Mouse (Mus musculus) 416B (cell line): ENCODE data around the gene Washc4.
"Not testable (repeated sequence)": the region's sequence is repeated elsewhere in the genome, so short reads cannot be mapped to it uniquely, and the experiment has no call there.

Experiments
- DNase-seq: peaks from one replicate; pipeline ENCODE4 v3.0.0; 2011; ENCODE audit warnings: low read depth

The Washc4 gene

DNA sequence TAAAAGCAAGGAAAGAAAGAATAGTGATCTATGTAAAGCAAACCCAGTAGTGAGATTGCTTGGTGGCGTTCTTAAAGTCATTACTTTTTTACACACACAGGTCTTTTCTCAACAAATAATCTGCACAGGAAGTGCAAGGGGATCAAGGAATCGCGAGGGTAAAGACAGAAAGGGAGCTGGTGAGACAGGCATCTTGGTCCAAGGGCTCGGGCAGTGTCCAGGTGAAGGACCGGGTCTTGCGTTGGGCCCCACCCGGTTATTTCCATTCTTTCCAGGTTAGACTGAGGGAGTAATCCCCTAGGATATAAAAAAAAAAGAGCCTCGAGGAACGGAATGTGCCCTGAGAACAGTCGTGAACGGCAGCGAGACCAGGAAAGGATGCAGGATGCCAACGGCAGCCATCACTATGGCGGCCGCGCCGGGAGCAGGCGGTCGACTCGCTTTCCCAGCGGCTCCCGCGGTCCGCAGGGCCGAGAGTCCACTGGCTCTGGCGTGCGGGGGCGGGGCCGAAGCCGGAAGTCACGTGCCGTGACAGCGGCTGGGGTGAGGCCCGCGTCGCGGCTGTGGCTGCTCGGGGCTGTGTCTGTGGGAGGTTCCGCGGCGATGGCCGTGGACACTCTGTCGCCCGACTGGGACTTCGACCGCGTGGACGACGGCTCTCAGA lies at the start of gene Washc4:
Gene Washc4 (plus strand): TSS at position 314 of the 664 bp plus-strand sequence.
- peak; percentile 85 for DNase-seq

- DNase-seq: no peak
Observed at GRCm38 (mm10) chr10:83497321-83497720, 46.2 kb upstream of the Washc4 start.

DNA sequence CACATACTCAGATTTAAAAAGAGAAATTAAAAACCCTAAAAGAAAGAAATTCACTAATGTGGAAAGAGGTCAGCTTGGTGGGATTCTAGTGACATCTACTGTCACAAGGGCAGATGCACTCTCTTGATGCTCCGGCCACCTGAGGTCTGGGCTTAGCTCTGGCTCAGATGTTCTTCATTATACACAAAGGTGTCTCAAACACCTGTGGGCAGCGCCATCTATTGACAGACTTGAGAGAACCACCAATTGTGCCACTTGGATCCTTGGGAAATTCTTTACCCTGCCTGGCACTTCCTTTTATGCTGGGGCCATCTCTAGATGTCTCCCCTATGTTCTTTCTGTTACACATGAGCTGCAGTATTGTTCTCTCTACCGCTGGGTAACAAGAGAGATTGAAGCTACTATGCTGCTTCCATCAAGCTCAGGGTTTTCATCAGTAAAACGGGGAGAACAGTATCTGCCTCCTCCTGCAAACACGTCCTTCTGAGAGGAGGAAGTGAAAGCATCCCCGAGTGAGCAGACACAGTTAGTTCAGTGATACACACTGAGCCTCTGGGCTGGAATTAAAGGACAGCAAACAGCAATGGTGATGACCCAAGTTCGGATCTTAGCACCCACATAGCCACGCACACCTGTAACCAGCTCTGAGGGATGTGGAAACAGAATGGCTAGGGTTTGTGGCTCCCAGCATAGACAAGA lies 34.4 kb upstream of the Washc4 start:
- peak; percentile 48 for DNase-seq

DNA sequence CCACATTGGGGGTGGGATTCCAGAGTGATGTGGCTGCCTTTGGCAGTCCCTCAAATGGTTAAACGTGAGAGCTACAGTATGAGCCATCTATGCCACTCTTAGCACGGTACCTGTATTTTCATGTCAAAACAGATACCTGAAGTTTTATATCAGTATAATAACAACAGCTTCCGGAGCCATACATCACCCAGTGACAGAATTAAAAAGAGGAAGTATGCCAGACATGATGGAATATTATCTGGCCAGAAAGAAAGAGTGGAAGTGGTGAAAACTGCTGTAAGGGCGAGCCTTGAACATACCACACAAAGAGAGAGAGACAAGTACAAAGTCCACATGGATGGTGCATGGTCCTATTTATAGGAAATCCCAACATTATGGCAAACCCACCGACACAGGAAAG lies 32.2 kb upstream of the Washc4 start:
- DNase-seq: peak; percentile 19

GRCm38 (mm10) chr10:83513736-83514135 lies 29.8 kb upstream of the Washc4 start:
- no peak for DNase-seq

DNA sequence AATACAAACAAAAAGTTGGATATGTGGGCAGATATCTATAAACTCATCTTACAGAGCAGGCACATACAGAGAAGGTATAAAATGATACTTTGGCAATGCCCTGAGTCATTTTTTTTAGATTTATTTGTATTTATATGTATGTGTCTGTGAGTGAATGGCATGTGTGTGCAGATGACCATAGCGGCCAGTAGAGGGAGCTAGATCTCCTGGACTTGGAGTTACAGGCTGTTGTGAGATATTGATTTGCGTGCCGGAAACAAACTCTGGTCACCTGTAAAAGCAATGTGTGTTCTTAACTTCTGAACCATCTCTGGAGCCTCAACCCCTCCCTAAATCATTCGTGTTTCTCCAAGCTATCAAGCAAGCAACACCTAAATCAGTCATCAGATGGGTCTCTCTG lies 22.6 kb upstream of the Washc4 start:
- DNase-seq: peak; percentile 47

DNA sequence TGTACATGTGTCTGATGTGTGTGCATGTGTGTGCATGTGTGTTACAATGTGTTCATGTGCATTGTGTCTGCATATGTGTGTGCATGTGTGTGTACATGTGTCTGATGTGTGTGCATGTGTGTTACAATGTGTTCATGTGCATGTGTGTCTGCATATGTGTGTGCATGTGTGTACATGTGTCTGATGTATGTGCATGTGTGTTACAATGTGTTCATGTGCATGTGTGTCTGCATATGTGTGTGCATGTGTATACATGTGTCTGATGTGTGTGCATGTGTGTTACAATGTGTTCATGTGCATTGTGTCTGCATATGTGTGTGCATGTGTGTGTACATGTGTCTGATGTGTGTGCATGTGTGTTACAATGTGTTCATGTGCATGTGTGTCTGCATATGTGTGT lies 19.3 kb upstream of the Washc4 start:
- DNase-seq: not testable (repeated sequence)

GRCm38 (mm10) chr10:83530384-83530967 lies 13.1 kb upstream of the Washc4 start:
- peak; percentile 80 for DNase-seq

DNA sequence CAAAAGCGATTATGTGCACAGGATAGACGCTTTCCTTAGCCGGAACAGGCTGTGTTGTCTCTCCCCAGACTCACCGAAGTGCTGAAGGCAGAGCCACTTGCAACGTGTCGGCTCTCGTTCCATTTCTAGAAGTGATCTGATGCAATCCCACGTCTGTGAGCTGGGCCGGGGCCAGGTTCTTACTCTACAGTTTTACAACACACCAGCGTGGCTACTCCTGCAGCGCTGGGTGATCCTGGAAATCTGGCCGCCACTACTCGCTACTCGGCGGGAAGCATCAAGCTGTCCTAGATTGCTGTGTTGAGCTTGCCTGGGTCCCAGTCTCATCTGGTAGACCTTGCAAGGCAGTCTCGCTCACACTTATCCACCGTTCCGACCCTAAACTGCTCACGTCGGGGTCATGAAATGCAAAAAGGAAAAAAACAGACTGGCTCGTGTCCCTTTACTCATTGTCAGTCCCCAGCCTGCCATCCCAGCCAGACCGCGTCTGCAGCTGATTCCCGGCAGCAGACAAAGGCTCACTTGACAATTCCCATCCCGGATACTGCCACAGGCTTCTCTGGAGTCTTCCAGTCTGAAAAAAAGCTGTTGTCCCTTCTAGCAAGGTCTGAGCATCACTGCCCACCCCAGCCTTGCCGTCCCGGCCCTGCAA lies 10.2 kb upstream of the Washc4 start:
- DNase-seq: no peak

DNA sequence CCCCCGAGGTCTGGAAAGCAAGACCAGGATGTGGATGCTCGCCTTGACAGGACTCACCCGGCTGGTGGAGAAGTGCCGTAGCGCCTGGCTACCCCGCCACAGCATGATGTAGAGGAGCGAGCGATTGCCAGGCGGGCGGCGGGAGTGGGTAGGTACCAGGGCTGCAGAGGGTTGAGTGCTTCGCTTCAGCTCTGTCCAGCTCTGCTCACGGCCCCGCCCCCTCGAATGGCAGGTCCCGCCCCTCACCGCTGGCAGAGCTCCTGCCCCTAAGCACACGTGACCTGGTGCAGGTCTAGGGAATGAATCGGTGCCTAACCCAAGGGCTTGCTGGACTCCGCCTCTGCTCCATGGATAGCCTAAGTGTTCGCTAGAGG lies 9.7 kb upstream of the Washc4 start, which contains the start of gene Aldh1l2:
Gene Aldh1l2 (minus strand): TSS at position 231 of the 374 bp plus-strand sequence.
- no peak for DNase-seq

DNA sequence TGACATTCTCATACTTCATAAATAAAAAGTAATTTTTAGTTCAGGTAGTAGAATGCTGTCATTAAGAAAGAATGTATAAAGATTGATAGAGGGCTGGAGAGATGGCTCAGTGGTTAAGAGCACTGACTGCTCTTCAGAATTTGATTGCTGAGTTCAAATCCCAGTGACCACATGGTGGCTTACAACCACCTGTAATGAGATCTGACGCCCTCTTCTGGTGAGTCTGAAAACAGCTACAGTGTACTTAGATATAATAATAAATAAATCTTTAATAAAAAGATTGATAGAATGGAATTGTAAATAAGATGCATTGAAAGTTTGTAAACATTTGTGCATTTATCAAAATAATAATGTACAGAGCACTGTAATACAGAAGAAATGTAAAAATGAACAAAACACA lies 7.1 kb upstream of the Washc4 start:
- DNase-seq: peak; percentile 33

GRCm38 (mm10) chr10:83539311-83539980 lies 4.1 kb upstream of the Washc4 start:
- DNase-seq: no peak

- DNase-seq: peak; percentile 61
Observed at GRCm38 (mm10) chr10:83540092-83540491, 3.5 kb upstream of the Washc4 start.

DNA sequence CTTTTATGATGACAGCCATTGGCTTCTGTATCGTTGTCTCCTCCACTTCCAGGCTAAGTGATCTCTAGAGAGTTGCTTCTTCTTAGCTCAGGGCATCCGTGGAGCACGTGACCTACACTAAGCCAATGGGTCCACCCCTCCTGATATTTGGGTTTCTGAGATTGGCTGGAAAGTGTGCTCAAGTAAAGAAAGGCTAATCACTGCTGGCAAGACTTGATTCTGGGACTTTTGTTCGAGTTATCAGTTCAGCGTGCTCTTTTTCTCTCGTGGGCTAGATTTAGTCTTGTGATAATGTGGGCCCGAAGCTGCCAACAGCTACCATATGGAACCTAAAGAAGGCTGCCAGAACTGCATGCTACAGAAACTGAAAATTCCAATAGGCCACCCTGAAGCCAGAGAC lies 1.3 kb upstream of the Washc4 start:
- no peak for DNase-seq

GRCm38 (mm10) chr10:83544103-83544479 lies 539 bp downstream of the Washc4 start:
- peak; percentile 60 for DNase-seq

GRCm38 (mm10) chr10:83545341-83545740 lies 1.8 kb downstream of the Washc4 start:
- no peak for DNase-seq

DNA sequence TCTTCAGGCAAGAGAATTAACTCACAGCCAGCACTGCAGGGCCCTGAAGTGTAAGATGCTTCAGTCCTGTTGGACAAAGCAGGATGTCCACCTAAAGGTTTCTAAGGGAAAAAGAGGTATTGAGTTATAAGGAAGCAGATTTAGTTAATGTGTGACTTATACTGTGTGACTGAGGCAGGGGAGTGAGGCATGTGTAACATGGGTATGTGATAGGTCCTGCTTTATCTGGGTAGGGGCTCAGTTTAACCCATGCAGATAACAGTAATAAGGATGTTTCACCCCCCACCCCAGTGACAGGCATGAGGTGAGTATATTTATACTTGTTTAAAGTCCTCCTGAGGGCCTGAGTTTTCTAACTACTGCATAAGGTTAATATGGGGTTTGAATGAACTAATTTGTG lies 19.5 kb downstream of the Washc4 start:
- DNase-seq: no peak

- peak; percentile 42 for DNase-seq
Observed at GRCm38 (mm10) chr10:83565449-83566441, 22.2 kb downstream of the Washc4 start.

DNA sequence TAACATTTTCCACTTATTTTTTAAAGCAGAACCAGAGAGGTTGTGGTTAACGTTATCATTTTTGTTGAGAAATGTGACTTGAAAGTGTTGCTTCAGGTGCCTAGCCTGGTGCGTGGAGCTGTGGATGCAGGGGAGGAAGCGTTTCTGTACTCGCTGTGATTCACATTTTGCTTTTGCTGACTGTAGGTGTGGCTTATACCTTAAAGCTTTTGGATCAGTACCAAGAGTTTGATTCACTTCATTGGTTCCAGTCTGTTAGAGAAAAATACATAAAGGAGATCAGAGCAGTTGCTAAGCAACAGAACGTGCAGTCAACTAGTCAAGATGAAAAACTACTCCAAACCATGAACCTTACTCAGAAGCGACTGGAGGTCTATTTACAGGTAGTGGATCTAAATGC lies 47.2 kb downstream of the Washc4 start:
- DNase-seq: no peak

GRCm38 (mm10) chr10:83592616-83593015 lies 49.1 kb downstream of the Washc4 start:
- DNase-seq: no peak

DNA sequence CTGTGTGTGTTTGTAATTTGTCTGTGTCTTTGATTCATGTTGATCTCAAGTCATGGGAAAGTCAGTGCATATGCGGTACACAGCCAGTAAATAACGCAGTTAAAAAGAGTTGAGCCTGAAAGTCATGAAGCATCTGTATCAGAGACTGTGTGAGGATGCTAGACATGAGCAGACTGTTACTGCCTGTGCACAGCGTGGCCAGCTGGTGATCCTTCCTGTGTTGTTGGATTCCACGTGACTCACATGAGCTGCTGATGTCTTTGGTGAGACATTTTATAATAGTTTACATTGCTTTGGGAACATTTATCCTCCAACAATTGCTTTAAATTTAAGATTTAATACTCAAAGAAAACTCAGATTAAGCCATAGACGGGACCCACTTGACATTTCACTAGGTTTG lies 51.0 kb downstream of the Washc4 start:
- DNase-seq: no peak
